Mouse (Mus musculus): ENCODE results near the gene Smpdl3a.

The Smpdl3a gene

DNA sequence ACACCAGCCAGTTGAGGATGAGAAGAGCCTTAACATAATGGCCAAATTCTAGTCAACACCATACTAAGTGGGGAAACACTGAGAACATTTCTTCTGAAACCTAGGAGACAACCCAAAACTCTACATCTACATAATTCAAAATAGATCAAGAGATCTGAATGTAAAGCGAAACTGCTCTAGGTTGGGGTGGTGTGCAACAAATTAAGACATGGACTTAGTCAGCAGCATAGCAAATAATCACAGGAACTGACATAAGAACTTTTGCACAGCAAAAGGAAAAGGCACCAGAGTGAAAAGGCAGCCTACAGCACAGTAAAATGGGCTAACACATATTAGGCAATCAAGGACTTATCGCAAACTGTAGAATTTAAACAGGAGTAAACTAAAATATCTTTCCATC, 25.1 kb downstream of the Smpdl3a start:
- no peak for DNase-seq (ENCODE audit: low read depth, low spot score)

DNA sequence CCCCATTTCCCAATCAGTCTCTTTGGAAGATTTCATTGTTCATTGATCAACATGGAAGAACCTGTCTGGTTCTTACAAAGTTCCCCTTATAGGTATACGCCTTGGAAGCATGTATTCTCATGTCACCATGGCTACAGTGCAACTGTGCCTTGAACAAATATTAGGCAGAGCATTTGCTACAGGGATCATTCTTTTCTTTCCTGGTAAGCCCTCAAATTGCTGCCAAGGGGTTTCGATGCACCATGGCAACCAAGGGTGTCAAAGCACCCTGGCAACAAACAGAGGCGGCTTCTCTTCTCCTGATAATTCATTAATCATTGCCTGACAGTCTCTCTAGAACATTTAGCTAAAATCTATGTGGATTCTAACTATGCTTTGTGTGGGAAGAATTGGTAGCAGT, 28.3 kb downstream of the Smpdl3a start:
- DNase-seq (ENCODE audit: low read depth, low spot score), result no peak

DNA sequence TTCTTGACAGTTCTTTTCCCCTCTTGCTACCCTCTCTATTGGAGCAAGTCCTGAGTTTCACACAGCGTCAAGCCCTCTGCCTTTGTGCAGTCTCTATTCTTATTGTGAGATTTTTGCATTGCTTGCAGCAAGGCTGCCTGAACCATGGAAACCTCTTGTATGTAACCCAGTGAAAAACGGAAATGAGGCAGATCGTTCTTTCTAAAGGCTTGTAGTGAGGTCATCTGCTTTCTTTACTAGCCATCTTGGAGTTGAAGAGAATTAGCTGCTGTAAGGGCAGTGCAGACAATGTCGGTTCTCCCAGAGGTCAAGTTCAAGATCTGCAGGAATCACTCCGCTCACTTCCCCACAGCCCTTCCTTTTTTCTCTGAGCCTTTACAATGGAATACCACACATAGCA, 34.5 kb downstream of the Smpdl3a start:
- DNase-seq (ENCODE audit: low read depth, low spot score), result no peak

DNA sequence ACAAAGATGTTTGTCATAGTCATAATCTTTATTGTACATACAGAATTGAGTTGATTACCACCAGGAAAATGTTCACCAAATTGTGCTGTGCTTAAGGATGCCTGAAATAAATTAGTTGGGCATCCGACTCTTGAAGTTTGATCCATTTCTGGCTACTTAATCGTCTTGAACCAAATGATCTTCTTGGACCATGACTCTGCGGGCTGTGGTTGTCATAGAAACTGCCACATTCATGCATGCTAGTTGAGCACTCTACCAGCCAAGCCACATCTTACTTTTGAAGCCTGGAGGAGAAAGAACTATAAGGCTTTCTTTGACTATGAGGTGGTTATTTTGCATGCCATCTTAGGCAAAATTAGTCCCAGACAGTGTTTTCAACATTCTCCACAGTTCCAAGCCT, 35.5 kb downstream of the Smpdl3a start:
- no peak for DNase-seq (ENCODE audit: low read depth, low spot score)

DNA sequence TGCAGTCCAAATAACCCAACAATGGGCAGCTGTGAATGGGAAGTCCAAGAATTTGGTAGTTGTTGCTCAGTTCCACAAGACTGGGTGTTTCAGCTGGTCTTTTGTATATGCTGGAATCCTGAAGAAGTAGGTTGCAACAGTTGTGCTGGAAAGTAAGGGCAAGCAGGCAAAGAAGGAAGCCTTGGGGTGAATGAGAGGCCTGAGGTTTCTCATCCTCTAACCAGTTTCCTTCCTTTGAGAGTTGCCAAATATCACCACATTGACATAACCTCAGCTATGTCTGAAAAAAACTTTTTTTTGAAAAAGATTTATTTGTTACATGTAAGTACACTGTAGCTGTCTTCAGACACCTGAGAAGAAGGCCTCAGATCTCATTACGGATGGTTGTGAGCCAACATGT, 41.0 kb downstream of the Smpdl3a start:
- no peak for DNase-seq (ENCODE audit: low read depth, low spot score)

DNA sequence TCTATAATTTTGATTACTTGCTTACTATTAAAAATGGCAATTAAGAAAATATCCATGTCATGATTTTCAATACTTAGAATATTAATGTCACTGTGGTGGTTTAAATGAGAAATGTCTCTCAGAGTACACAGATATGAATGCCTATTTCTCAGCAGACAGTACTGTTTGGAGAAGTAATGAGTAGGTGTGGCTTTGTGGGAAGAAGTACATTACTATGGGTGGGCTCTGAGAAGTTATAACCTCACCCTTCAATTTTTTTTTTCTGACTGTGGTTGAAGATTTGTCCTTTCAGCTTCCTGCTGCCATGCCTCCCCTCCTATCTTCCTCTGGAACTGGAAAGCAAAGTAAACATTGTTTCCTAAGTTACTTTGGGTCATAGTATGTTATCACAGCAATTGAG, 41.8 kb downstream of the Smpdl3a start:
- no peak for DNase-seq (ENCODE audit: low read depth, low spot score)

DNA sequence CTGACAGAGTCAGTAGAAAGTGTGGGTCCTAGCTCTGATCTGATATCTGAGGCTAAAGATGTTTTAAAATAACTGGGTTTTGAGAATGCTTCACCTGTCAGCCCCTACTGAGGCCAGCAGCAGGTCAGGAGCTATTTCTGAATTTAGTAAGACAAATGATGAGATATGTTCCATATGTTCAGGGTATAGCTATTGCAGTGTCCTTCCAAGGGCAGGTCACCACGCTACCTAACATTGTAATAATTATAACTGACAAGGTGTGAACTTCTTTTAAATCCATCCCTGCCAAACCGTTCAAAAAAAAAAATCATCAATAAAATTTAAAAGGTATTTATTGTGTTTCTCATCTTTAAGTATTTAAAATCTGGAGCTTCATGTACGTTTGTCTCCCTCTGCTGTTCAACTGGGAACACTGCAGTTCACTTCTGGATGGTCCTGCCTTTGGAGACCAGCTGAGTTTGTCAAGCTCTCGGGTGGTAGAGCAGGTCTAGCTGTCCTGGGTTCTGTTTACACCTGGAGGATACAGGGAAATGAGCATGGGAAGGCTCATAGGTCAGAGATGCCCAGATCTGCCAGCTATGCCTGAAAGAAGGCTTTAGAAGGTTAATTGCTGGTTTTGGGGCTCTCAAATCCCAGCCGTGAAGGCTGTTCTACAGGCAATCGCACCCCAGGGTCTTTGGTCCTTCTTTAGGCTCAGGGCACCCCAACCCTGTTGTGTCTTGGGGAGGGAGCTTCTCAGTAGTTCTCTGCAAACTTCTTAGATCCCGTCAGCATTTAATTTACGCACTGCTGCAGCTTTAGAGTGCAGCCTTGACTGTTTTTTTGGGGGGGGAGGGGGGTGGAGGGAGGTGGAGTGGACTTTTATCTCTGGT, 47.7 kb downstream of the Smpdl3a start:
- DNase-seq (ENCODE audit: low read depth, low spot score), result peak; percentile 59

DNA sequence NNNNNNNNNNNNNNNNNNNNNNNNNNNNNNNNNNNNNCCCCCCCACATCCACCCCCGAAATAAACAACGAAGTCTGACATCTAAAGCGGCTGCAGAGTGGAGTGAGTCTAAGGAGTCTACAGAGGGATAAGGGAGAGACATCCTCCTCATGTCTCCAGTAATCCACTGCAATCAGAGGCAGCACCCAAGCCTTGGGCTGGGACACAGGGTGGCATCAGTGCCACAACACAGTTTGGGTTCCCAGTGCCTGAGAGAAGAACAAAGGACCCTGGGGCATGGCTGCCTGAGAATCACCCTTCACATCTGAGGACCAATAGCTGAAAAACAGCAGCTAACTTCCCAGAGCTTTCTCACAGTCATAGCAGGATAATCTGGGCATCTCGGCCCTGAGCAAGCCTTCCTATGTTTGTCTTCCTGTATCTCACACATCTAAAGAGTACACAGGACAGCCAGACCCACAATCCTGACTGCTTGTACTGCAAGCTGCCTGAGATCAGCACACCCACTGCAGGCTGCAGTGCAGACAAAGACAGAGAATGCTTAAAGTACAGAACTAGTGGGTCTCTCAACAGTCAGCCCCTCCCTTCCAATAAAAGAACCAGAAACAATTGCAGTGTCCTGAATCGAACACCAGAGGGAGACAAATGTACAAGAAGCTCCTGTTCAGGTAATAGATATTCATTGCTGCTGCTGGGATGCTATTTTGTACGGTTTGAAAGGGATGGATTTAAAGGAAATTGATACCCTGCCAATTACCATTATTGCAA, 54.0 kb downstream of the Smpdl3a start:
- DNase-seq (ENCODE audit: low read depth, low spot score), result peak; percentile 72

Data from ES-CJ7 (cell line).